Mouse (Mus musculus) heart, embryonic 14.5 days (tissue): Measurements from ENCODE around the gene Rprd2. TPM values are rescaled to one million over a fixed set of nuclear protein-coding genes. Genes with fewer than 3 reads are reported as not detected.
"Not testable (repeated sequence)": the region's sequence is repeated elsewhere in the genome, so short reads cannot be mapped to it uniquely, and the experiment has no call there.

Source experiments
- ATAC-seq: fragments of 200-750 bp; cut with Nextera tagmentation; 2 replicates; pipeline ENCODE4 v1.8.0; 2017; ENCODE audit warnings: low read depth, moderate TSS enrichment; ENCODE audit not compliant: insufficient number of reproducible peaks, insufficient read depth, low FRiP score
- H3K27ac ChIP-seq, 2 experiments: fragments of 200-500 bp in 1 of 2; fragments of 300-500 bp in 1 of 2; sonication (generic) in 1 of 2; replicated peaks in 1 of 2; 2 replicates each; pipeline ENCODE4 v1.5.1; 2012 to 2014; ENCODE audit warnings: low read depth in 2 of 2, low read length in 2 of 2, control low read depth in 1 of 2, mild to moderate bottlenecking in 1 of 2, mixed read lengths in 1 of 2; ENCODE audit not compliant: control insufficient read depth in 1 of 2, insufficient read depth in 1 of 2
- H3K27me3 ChIP-seq: fragments of 300-500 bp; sonication (generic); 2 replicates; pipeline ENCODE4 v1.6.1; 2014; ENCODE audit warnings: mild to moderate bottlenecking, low read length, control low read depth; ENCODE audit not compliant: control insufficient read depth, insufficient read depth
- H3K36me3 ChIP-seq: fragments of 300-500 bp; sonication (generic); 2 replicates; pipeline ENCODE4 v1.6.1; 2014; ENCODE audit warnings: mild to moderate bottlenecking, control low read depth, low read length, mixed read lengths; ENCODE audit not compliant: control insufficient read depth, insufficient read depth
- H3K4me1 ChIP-seq, 2 experiments: fragments of 200-500 bp in 1 of 2; fragments of 300-500 bp in 1 of 2; sonication (generic) in 1 of 2; 2 replicates each; pipeline ENCODE4 v1.6.1; 2012 to 2014; ENCODE audit warnings: low read length in 2 of 2, control low read depth in 1 of 2, mixed read lengths in 1 of 2; ENCODE audit not compliant: control insufficient read depth in 2 of 2, insufficient read depth in 2 of 2
- H3K4me2 ChIP-seq: fragments of 300-500 bp; sonication (generic); 2 replicates; pipeline ENCODE4 v1.6.1; 2014; ENCODE audit warnings: mild to moderate bottlenecking, low read length
- H3K4me3 ChIP-seq, 2 experiments: fragments of 200-500 bp in 1 of 2; fragments of 300-500 bp in 1 of 2; sonication (generic) in 1 of 2; 2 replicates each; pipeline ENCODE4 v1.5.1; 2012 to 2014; ENCODE audit warnings: low read length in 2 of 2, mild to moderate bottlenecking in 2 of 2, control low read depth in 1 of 2, low read depth in 1 of 2, moderate library complexity in 1 of 2; ENCODE audit not compliant: control insufficient read depth in 1 of 2, insufficient read depth in 1 of 2
- H3K9ac ChIP-seq: fragments of 300-500 bp; sonication (generic); 2 replicates; pipeline ENCODE4 v1.6.1; 2014; ENCODE audit warnings: mild to moderate bottlenecking, low read length
- H3K9me3 ChIP-seq: fragments of 300-500 bp; sonication (generic); 2 replicates; pipeline ENCODE4 v1.6.1; 2016; ENCODE audit warnings: low read length, control low read depth; ENCODE audit not compliant: control insufficient read depth
- WGBS: fragments of 180-500 bp; shearing (Covaris S2); extraction: QIAGEN DNeasy Blood & Tissue Kit; methylation state at CpG from one replicate; pipeline ENCODE4 v1.1.7; 2014; 5-methylcytosine and 5-hydroxymethylcytosine counted together
- polyA plus RNA-seq: library from polyadenylated mRNA; unstranded; fragments of >200 nt; fragmentation: Nextera tagmentation; extraction: Ambion mirVana; gene quantifications from 2 replicates; pipeline ENCODE4 v1.2.1, GENCODE M21; 2014

Rprd2 gene
- polyA plus RNA-seq, 1 experiment from 2014 or later, result 19.1 TPM

GRCm38 (mm10) chr3:95818026-95818511 lies 594 bp downstream of the Rprd2 start:
- peaks cover 0 to 10% of the 10 kb centered on the region in 2 experiments for H3K4me1 ChIP-seq
- under 1% methylated on average over 21 of the region's 21 CpGs for WGBS

GRCm38 (mm10) chr3:95816681-95817080 lies 2.0 kb downstream of the Rprd2 start:
- Histone ChIP-seq H3K9ac (peak overlapping the region; percentile 18; the same call in 1 of the 2 replicates), H3K4me3 (peak overlapping the region in 1 of 2 experiments; percentile 8; a peak in 1 of 4 replicates)
- 97% methylated on average over 3 of the region's 3 CpGs for WGBS

More at GRCm38 (mm10) chr3:95818026-95818511, 594 bp downstream of the Rprd2 start:
- no peak; the same call in 1 of the 2 replicates for ATAC-seq
- peak overlapping the region; percentile 99 for H3K9ac ChIP-seq
- peak overlapping the region; percentile 100 for H3K27ac ChIP-seq
- peak overlapping the region; percentile 59 for H3K4me2 ChIP-seq
- H3K9me3 ChIP-seq, result no peaks in the 10 kb centered on the region
- H3K4me3 ChIP-seq, result peak overlapping the region; percentile 86 to 88
- no peaks in the 10 kb centered on the region for H3K27me3 ChIP-seq
- H3K36me3 ChIP-seq, result no peaks in the 10 kb centered on the region

GRCm38 (mm10) chr3:95808384-95808783 lies 10.3 kb downstream of the Rprd2 start:
- Histone ChIP-seq H3K4me2 (no peak overlapping the region), H3K4me3 (no peak overlapping the region), H3K9ac (no peak overlapping the region), H3K27ac (no peak overlapping the region), H3K9me3 (no peaks in the 10 kb centered on the region), H3K4me1 (peaks cover 0 to 8% of the 10 kb centered on the region in 2 experiments; a peak in 1 of 4 replicates), H3K36me3 (peaks cover 22% of the 10 kb centered on the region), H3K27me3 (no peaks in the 10 kb centered on the region)
- ATAC-seq, result no peak
- 36% methylated on average over 2 of the region's 2 CpGs for WGBS

More at GRCm38 (mm10) chr3:95816681-95817080, 2.0 kb downstream of the Rprd2 start:
- peaks cover 0 to 10% of the 10 kb centered on the region in 2 experiments for H3K4me1 ChIP-seq
- no peak overlapping the region for H3K27ac ChIP-seq
- no peaks in the 10 kb centered on the region for H3K36me3 ChIP-seq
- no peak for ATAC-seq
- H3K27me3 ChIP-seq, result no peaks in the 10 kb centered on the region
- H3K9me3 ChIP-seq, result no peaks in the 10 kb centered on the region
- peak overlapping the region; percentile 59 for H3K4me2 ChIP-seq

GRCm38 (mm10) chr3:95807630-95808029 lies 11.0 kb downstream of the Rprd2 start:
- peaks cover 22% of the 10 kb centered on the region for H3K36me3 ChIP-seq
- 99% methylated on average over 3 of the region's 6 CpGs for WGBS
- not testable (repeated sequence) for H3K9me3 ChIP-seq, ATAC-seq, H3K27ac ChIP-seq, H3K4me2 ChIP-seq, H3K9ac ChIP-seq, H3K27me3 ChIP-seq, H3K4me1 ChIP-seq, H3K4me3 ChIP-seq

- ATAC-seq, result no peak
- Histone ChIP-seq H3K4me1 (peaks cover 0 to 8% of the 10 kb centered on the region in 2 experiments; a peak in 1 of 4 replicates), H3K9me3 (no peaks in the 10 kb centered on the region), H3K4me3 (no peak overlapping the region), H3K27me3 (no peaks in the 10 kb centered on the region), H3K36me3 (peaks cover 22% of the 10 kb centered on the region), H3K4me2 (no peak overlapping the region), H3K9ac (no peak overlapping the region), H3K27ac (no peak overlapping the region)
- 21% methylated on average over 1 of the region's 1 CpGs for WGBS
Observed at GRCm38 (mm10) chr3:95806677-95807076, 12.0 kb downstream of the Rprd2 start.

GRCm38 (mm10) chr3:95803851-95804250 lies 14.8 kb downstream of the Rprd2 start:
- WGBS, result 94% methylated on average over 4 of the region's 4 CpGs
- no peaks in the 10 kb centered on the region for H3K27me3 ChIP-seq
- no peaks in the 10 kb centered on the region for H3K9me3 ChIP-seq
- H3K4me1 ChIP-seq, result peaks cover 0 to 7% of the 10 kb centered on the region in 2 experiments; a peak in 1 of 4 replicates
- no peak overlapping the region for H3K9ac ChIP-seq
- H3K4me2 ChIP-seq, result no peak overlapping the region
- H3K27ac ChIP-seq, result no peak overlapping the region
- no peak overlapping the region for H3K4me3 ChIP-seq
- no peak for ATAC-seq
- H3K36me3 ChIP-seq, result peaks cover 22% of the 10 kb centered on the region

- H3K4me3 ChIP-seq, result no peak overlapping the region
- H3K4me1 ChIP-seq, result 0 out of 4 replicates have a peak, but pooled peaks cover 0 to 3% of the 10 kb centered on the region in 2 experiments
- H3K9ac ChIP-seq, result no peak overlapping the region
- WGBS, result 87% methylated on average over 4 of the region's 4 CpGs
- H3K27me3 ChIP-seq, result no peaks in the 10 kb centered on the region
- H3K27ac ChIP-seq, result no peak overlapping the region
- no peak for ATAC-seq
- no peaks in the 10 kb centered on the region for H3K9me3 ChIP-seq
- peaks cover 2% of the 10 kb centered on the region; the same call in 1 of the 2 replicates for H3K36me3 ChIP-seq
- H3K4me2 ChIP-seq, result no peak overlapping the region
Observed at GRCm38 (mm10) chr3:95798756-95799155, 19.9 kb downstream of the Rprd2 start.

- no peak overlapping the region for H3K4me2 ChIP-seq
- H3K36me3 ChIP-seq, result no peaks in the 10 kb centered on the region
- no peak overlapping the region for H3K27ac ChIP-seq
- no peak overlapping the region for H3K9ac ChIP-seq
- 0 out of 4 replicates have a peak, but pooled peaks cover 0 to 6% of the 10 kb centered on the region in 2 experiments for H3K4me1 ChIP-seq
- 92% methylated on average over 1 of the region's 1 CpGs for WGBS
- H3K27me3 ChIP-seq, result no peaks in the 10 kb centered on the region
- H3K4me3 ChIP-seq, result no peak overlapping the region
- ATAC-seq, result no peak
- no peaks in the 10 kb centered on the region for H3K9me3 ChIP-seq
Observed at GRCm38 (mm10) chr3:95794299-95794698, 24.4 kb downstream of the Rprd2 start.
